Mouse (Mus musculus) monocyte, adult 5-6 weeks (primary cell): Measurements from ENCODE around the gene Tmem255b. TPM values are rescaled to one million over a fixed set of nuclear protein-coding genes. Genes with fewer than 3 reads are reported as not detected.

ENCODE experiments used
- ATAC-seq: fragments of 153-309, 156-312 bp; replicated peaks from 2 replicates; pipeline ENCODE4 v1.8.0; 2017; ENCODE audit warnings: mild to moderate bottlenecking; ENCODE audit not compliant: low TSS enrichment, insufficient number of reproducible peaks, severe bottlenecking, poor library complexity, low FRiP score
- total RNA-seq: library from RNA; stranded (forward); fragments of 200-1000, 200-491, 200-594 nt; gene quantifications from 3 replicates; pipeline ENCODE4 v1.2.3, GENCODE M21; 2017

Gene Tmem255b
- total RNA-seq, 1 experiment from 2014 or later = not detected

DNA sequence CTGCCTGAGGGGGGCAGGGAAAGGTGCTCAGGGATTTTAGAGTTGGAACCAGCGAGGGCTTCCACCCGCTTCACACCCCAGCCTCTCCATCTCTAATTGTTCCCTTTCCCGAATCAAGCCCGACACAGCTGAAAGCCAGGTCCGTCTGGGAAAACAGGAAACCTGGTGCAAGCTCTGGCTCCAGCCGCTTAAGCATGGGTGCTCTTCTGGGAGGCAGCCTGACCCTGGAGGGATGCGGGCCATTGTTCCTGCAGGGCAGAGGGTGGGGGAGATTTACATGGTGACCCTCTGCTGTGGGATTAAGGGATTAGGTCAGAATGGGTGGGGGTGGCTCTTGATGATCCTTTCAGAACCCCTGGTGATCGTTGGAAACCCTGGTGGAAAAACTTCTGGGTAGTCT, 1.1 kb downstream of the Tmem255b start:
- ATAC-seq = no peak

GRCm38 (mm10) chr8:13437531-13437930, 2.5 kb downstream of the Tmem255b start:
- no peak for ATAC-seq

DNA sequence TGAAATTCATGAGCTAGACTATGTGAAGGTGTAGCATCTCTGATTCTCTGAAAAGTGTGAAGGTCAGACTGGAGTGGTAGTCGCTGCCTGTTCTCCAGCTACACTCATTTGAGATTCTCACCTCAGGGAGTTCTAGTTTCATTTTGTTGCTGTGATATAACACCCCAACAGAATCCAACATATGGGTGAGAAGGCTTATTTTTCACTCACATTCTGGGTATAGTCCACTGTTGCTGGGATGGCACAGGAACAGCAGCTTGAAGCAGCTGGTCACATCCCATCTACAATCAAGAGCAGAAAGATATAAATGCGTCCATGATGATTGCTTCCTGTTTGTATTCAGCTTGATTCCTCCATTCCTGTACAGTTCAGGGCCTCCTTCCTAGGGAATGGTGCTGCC, 7.2 kb downstream of the Tmem255b start:
- ATAC-seq = no peak

- ATAC-seq = no peak
Measured at GRCm38 (mm10) chr8:13446456-13446855, 11.5 kb downstream of the Tmem255b start.

GRCm38 (mm10) chr8:13448145-13448544, 13.2 kb downstream of the Tmem255b start:
- ATAC-seq = no peak

GRCm38 (mm10) chr8:13451747-13452277, 16.8 kb downstream of the Tmem255b start:
- ATAC-seq = no peak

DNA sequence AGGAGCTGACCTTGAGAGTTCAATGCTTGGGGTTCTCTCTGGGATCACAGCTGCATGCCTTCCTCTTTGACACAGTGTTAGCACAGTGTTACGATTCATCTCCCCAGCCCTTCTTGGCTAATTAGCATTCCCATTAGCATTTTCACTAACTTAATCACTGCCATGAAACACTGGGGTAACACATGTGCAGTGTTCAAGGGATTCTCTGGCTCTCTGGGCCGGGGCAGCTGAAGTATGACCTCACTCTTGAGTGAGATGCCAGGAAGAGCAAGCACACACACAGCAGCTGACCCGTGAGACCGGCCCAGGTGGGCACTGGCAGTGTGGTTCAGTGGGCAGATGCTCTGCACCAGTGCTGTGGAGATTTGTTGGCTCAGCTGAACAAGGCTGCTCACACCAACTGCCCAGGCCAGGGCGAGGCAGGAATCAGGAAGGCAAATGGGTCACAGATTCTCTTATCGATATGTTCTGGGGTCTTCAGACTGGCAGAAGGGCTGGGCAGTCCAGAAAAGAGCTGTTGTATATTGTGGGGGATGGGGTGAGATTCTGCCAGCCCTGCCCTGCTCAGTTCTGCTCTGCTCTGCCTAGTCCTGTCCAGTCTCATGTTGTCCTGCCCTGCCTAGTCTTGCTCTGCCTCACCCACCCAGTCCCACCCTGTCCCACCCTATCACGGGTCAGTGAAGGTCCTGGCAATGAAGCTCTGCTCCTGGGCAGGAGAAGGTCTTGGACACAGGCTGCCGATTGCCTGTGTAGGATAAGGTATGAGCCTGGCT, 19.5 kb downstream of the Tmem255b start:
- ATAC-seq = no peak

DNA sequence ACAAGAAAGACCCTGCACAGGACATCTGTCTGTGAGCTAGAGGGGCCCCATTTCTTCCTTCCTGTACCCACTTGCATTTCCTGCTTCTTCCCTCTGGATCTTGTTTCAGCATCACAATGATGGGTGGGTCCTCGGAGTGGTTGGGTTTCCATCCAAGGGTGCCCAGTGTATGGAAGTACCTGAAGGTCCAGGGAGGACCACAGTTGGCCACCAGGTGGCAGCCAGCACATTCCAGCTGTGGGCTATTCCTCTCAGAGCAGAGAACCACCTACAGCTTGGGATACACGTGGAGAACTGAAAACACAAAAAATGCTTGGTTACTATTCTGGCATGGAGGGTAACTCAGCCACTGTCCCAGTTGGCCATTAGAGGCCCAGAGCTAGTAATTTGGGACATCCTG, 20.3 kb downstream of the Tmem255b start:
- ATAC-seq = no peak

DNA sequence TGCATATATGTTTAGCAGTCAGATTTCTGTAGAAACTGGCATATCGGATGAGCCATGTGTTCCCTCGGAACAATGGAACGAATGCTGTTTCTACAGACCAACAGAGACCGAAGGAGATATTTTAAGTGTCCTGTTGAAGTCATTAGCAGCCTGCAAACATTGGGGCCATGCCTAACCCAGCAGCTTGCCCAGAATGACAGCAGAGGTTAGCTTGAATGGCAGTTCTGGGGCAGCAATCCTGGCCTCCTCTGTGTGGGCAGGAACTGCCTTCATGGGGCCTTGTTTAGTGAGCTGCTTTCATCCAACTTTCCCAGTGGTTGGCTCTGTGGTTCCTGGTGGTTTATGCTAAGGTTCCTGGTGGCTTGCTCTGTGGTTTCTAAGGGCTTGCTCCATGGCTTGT, 24.4 kb downstream of the Tmem255b start:
- no peak for ATAC-seq

DNA sequence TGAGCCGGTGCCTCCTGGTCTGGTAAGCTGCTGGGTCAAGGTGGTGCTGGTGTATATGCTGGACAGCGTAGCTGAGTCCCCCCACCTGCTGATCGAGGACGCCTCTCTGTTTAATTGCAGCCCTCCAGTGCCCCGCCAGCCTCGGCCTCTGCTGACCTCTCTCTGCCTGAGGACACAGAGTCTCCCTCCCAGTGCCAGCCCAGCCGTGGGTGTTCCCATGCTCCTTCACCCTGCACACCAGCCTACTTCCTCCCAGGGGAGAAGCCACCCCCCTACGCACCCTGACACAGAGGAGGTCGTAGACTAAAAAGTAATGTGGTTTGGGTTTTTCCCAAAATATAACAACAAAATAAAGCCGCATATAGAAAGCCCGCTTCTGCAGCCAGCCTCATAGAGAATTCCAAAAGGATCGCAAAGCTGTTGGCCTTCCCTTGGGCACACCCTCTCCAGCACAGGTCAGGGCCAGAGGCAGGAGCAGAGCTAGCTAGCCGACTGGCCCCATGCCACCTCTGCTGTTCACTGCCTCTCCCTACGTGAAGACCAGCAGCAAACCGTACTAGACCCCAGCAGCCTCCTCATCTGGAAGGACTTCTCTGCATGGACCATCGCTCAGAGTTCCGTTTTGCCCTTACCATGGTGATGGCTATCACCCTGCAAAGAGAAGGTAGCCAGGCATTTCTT, 26.2 kb downstream of the Tmem255b start:
- ATAC-seq = no peak

DNA sequence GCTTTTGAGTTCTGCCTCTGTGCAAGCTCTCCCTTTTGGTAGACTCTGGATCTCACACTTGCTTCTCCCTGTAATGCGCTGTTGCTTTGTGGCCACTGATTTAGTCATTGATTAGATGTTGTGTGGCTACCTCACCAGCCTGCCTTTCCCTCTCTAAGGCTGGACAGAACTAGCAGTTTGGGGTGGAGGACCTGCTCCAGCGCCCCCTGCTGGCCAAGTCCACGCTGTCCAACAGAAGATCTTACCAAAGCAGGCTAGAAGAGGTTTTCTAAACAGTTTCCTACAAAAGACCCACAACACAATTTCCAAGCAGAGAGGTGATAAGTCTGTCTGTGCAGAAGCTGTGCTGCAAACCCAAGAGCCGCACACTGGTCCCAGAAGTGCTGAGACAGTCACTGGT, 26.9 kb downstream of the Tmem255b start:
- no peak for ATAC-seq

GRCm38 (mm10) chr8:13462392-13462791, 27.4 kb downstream of the Tmem255b start:
- no peak for ATAC-seq

DNA sequence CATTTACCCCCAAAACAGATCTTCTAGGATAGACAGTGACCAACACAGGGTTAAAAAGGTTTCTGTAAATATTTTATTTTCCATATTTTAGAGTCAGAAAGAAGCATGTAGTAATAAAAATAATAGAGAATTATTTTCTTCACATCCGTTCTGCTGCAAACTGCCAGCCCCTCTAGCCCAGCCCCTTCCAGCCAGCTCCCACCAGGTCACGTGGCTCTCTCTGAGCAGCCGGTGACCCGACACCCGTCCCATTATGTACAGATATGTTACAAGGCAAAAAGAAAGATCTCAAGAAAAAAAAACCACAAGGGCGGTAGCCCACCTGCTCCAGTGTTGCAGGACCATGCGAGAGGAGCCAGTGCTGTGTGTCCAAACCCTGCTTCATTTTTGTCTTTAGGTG, 30.3 kb downstream of the Tmem255b start:
- no peak for ATAC-seq

- ATAC-seq = no peak
Measured at GRCm38 (mm10) chr8:13466989-13467388, 32.0 kb downstream of the Tmem255b start.

DNA sequence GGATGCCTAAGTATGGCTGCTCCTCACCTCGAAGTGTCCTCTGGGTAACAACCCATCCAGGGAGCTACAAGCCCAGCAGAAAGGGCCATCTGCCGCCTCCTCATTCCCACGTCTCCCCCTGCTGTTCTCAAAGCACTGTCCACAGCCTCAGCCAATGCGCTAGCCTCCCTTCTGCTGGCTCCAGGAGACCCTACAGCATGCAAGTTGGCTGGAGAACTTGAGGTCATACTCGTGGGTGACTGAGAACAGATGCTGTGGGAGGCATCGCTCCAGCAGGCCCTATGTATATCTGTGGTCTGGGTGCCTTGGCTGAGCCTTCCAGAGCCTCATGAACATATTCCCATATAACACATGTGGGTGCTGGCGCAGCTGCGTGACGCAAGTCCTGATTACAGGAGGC, 33.7 kb downstream of the Tmem255b start:
- no peak for ATAC-seq

DNA sequence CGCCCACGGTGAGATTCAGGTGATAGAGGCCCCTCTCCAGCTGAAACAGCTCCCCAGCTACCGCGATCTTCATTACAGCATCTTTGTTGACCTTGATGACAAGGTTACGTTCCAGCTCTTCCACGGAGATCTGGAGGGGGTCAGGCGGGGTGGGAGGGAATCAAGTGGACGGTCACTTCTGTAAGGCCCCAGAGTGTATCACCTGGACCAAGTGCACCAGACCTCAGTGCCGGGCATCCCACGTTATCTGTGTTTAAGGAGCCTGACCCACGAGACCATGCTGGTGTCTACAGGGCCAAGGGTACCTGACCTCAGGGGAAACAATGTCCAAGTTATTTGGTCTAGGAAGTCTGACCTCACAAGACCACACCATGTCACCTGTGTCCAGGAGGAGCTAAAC, 36.5 kb downstream of the Tmem255b start:
- no peak for ATAC-seq

- no peak for ATAC-seq
Measured at GRCm38 (mm10) chr8:13472284-13472683, 37.3 kb downstream of the Tmem255b start.

- ATAC-seq = no peak
Measured at GRCm38 (mm10) chr8:13475892-13476291, 40.9 kb downstream of the Tmem255b start.

- ATAC-seq = no peak
Measured at GRCm38 (mm10) chr8:13481089-13481554, 46.1 kb downstream of the Tmem255b start.

DNA sequence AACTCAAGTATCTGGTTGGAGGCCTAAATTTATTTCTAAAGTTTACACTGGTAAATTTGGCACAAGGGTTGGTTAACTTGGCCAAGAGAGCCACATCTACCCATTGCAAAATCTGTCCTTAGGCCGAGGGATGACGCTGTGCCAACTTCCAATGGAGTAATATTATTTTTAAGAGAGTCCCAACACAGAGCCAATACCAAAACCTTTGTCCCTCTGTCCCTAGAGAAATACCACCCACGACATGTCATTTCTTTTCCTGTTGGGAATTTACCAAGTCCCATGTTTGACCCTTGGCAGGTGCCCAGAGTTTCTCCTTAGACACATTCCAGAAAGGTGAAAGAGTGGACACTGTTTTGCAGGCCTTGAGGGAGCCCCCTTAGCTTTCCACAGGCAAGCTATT, 46.6 kb downstream of the Tmem255b start:
- ATAC-seq = no peak
